Mouse (Mus musculus): ENCODE data around the gene Nfkbil1. TPM values are rescaled to one million over a fixed set of nuclear protein-coding genes. Genes with fewer than 3 reads are reported as not detected.

Gene Nfkbil1
- 1 to 10 TPM; 8.2 to 8.7 TPM for total RNA-seq (2021)

DNA sequence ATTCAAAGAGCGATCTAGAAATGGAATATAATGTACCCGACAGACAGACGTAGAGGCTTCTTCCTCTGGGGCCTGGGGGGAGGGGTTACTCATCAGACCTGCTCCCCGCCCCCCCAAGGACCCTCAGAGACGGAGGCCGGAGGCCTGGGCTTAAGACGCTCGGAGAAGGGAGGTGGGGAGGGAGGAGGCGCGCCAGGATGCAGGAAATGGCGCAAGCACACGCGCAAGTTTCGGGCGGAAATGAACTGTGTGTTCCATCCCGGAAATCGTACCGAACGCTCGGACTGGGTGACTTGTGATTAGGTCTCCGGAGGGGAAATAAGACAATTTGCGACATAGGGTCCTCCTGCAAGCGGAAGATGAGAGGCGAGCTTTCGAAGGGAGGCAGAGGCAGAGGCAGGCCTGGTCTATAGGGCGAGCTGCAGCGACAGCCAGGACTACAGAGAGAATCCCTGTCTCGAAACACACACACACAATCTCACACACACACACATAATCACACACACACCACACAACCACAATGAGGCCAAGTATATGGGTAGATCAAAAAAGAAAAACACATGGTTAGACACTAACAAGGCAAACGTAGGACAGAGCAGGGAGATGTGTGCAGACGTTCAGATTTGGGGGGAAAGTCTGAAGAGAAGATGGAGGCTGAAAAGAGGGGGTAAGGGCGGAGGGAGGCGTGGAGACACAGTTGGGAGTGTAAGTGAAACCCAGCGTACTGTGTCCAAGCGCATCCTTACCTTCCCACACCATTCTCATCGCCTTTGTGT, at the start of gene Nfkbil1:
Nfkbil1 (minus strand) TSS at position 179 of the 776 bp plus-strand sequence.
- intact Hi-C loops (cut with DNase I) = loop anchor here (5.0 to 10.0 kb wide), 3 partner anchors 114 to 234 kb away; partner anchors contain the start of genes Csnk2b, Gpank1, Sapcd1 and Vars
- DNase-seq (ENCODE audit: low spot score) = peak; percentile 86

DNA sequence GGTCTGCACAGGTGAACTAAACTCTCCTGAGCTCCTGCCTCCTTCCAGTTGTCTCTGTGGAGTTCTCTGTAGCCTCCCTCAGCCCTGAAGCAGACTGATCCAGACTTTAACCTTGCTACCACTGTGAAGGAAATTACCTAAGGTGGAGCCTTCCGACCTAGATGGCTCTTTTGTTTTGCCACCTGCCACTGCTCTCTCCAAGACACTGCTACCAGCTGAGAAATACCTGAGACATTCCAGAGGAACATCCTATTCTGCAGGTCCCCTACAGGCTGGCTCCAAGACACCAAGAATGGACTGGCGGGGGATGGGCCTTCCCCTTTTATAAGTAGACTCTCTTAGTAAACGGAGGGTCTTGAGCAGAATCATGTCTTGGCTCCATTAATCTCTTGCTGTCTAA, 44.7 kb upstream of the Nfkbil1 start:
- DNase-seq (ENCODE audit: low spot score) = no peak
- intact Hi-C loops (cut with DNase I) = no loop called here

DNA sequence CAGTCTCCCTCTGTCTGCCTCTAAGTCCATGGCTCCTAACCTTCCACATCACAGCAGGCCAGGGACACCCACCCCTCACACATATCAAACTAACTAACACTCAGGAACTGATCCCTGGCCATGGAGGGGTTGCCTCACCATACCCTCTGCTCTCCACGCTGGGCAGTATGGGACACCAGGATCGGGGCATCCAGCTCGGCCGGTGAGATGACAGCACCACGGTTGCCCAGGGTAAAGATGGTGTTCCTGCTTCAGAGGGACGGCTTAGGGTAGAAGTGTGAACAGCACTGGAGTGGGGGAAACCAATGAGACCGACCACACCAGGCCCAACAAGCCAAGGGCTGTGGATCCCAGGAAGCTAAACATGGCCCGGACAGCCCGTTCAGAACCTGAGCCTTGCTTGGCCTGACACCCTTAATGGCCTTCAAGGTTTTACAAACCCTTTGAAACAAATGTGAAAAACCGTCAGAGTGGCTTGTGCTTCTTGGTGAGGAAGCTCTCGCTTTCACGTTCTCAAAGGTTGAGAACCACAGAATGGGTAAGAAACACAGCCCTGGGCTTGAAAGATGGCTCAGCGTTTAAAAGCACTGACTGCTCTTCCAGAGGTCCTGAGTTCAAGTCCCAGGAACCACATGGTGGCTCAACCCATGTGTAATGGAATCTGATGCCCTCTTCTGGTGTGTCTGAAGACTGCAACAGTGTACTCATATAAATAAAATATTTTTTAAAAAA, 43.5 kb upstream of the Nfkbil1 start:
- intact Hi-C loops (cut with DNase I) = loop anchor here (1.0 to 2.0 kb wide), 2 partner anchors 28 to 1318 kb away; no protein-coding TSS in a partner anchor

DNA sequence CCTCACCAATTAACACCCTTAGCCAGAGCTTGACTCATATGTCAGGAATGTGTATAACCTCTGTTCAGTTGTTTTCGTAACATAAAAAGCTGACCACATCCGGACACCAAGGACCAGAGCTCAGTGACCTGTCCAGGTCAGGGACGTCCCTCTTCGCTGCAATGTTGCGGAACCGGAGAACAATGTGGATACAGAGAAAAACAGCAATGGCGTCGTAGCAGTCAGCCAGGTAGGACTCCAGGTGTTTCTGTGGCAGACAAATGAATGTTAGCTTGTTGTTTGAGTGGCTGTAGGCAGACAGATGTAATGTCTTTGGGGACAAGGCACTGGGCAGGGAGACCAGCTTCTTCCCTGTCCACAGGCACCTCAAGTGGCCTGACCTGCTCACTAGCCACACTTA, 42.5 kb upstream of the Nfkbil1 start:
- DNase-seq (ENCODE audit: low spot score) = no peak
- intact Hi-C loops (cut with DNase I) = loop anchor here (1.0 to 2.0 kb wide), 2 partner anchors 29 to 1317 kb away; no protein-coding TSS in a partner anchor

More for the DNA sequence above, 43.5 kb upstream of the Nfkbil1 start:
- DNase-seq (ENCODE audit: low spot score) = no peak

DNA sequence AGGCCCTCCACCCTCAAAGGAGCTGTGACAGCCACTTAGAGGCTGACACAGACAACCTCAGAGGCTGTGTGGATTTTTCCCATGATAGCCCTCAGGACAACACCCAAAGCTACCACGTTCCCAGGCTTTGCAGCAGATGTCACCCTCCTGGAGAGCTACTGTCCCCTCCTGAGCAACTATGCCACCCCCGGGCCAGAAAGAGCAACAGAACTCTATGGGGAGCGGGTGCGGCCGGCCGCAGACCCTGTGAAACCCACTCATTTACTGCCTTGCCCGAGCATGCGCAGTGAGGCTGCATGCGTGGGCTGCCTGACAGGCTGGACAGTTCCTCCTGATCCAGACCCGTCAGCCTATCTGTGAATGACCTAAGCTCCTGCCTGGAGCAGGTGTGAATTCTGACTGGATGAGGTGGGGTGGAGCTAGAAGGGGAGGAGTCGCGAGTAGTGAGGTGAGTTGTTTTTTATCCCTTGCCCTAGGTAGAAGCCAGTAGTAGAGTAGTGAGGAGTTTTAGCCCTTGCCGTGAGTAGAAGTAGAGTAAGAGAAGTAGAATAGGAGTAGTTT, 40.8 kb upstream of the Nfkbil1 start:
- intact Hi-C loops (cut with DNase I) = no loop called here
- no peak for DNase-seq (ENCODE audit: low spot score)

DNA sequence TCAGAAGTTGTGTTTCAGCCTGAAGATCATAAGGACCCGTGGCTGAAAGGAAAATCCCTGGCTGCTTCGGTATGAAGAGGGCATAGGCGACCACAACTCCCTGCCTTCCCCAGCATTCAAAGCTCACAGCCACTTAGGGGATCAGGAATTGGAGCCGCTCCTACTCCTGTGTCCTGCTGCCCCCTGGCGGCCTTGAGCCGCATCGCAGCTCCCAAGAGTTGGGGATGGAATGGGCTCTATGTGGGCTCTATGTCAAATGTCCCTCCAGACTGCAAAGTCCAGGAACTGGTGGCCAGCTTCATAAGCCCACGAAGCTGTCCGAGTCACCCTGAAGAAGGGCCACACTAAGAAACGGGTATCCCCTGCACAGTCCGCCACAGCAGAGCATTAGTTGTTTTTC, 39.2 kb upstream of the Nfkbil1 start:
- DNase-seq (ENCODE audit: low spot score) = peak; percentile 68
- intact Hi-C loops (cut with DNase I) = loop anchor here (1.0 kb wide), 1 partner anchor 16 kb away; no protein-coding TSS in a partner anchor

DNA sequence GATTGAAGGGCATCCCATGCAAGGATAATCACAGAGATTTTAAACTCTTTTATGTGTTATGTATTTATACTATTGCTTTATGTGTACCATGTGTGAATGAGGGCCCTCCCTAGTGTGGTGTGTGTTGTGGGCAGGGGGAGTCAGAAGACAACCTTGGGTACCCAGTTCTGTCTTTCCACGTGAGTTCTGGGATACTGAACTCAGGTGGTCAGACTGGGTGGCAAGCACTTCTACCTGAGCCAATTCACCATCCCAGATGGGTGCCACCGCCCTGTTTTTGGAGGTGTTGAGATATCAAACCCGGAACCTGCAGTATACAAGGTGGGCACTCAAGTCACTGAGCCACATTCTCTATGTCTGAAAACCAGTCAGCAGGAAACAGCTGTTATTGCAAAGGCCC, 36.7 kb upstream of the Nfkbil1 start:
- intact Hi-C loops (cut with DNase I) = no loop called here
- no peak for DNase-seq (ENCODE audit: low spot score)

DNA sequence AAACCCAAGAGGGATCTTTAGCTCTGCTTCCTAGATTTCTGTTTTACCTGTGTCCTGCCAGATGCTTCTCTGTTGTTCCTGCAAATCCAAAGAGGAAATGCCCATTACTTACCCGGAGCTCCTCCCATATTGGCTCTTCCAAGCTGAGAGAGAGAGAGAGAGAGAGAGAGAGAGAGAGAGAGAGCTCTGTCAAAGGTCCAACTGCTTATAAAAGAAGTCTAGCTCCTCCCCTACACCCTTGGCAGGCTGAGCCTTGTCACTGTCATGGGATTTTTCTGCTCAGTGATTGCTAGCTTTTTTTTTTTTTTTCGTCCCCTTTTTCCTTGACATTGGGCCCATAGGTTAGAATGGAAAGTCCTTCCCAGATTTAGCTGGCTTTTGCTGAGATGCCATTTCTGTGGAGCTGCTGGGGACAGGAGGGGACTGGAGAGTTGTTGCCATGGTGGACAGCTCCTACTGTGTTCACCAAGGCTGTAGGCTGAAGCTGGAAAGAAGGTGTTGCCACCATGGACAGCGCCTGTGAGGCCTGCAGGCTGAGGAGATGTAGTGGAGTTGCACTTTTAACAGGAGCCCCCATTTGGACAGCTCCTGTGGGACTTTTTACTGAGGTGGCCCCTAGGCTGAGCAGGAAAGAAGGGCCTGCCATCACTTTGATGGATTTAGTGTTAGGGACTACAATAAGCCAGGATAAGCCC, 34.2 kb upstream of the Nfkbil1 start:
- DNase-seq (ENCODE audit: low spot score) = no peak
- intact Hi-C loops (cut with DNase I) = no loop called here

DNA sequence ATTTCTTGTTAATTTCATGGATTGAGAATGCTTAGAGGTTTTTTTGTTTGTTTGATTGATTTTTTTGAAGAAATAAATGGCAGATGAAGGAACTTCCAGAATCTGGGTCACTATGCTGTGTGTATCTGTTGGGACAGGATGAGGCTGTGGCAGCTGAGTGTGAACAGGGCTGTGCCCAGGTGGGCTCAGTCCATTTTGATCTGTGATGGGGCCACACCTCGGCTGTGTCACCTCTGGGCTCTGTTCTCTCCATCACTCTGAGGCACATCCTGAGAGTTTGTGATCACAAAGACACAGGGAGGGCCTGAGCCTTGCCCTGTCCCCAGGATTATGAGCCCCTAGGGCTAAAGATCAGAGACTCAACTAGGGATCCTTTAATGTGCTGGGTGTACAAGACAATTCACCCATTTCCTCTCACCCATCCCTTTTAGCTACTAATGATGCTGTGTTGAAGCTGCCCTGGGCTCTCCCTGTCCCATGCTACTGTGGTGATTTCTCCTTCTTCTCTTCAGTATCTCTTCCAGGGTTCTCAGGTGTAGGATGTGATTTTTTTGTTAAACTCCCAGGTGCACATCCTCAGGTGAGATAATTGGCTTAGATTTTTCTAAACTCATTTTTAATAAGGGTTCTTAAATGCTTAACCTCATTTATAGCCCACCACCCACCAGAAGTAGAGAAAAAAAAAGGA, 32.0 kb upstream of the Nfkbil1 start:
- no peak for DNase-seq (ENCODE audit: low spot score)
- intact Hi-C loops (cut with DNase I) = no loop called here

DNA sequence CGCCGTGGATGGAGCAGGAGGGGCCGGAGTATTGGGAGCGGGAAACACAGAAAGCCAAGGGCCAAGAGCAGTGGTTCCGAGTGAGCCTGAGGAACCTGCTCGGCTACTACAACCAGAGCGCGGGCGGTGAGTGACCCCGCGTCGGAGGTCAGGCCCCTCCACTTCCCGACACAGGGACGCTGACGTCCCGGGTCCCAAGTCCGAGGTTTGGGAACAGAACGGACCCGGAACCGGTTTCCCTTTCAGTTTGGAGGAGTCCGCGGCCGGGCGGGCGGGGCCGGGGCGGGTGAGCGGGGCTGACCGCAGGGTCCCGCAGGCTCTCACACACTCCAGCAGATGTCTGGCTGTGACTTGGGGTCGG, 27.9 kb upstream of the Nfkbil1 start:
- intact Hi-C loops (cut with DNase I) = no loop called here
- no peak for DNase-seq (ENCODE audit: low spot score)

DNA sequence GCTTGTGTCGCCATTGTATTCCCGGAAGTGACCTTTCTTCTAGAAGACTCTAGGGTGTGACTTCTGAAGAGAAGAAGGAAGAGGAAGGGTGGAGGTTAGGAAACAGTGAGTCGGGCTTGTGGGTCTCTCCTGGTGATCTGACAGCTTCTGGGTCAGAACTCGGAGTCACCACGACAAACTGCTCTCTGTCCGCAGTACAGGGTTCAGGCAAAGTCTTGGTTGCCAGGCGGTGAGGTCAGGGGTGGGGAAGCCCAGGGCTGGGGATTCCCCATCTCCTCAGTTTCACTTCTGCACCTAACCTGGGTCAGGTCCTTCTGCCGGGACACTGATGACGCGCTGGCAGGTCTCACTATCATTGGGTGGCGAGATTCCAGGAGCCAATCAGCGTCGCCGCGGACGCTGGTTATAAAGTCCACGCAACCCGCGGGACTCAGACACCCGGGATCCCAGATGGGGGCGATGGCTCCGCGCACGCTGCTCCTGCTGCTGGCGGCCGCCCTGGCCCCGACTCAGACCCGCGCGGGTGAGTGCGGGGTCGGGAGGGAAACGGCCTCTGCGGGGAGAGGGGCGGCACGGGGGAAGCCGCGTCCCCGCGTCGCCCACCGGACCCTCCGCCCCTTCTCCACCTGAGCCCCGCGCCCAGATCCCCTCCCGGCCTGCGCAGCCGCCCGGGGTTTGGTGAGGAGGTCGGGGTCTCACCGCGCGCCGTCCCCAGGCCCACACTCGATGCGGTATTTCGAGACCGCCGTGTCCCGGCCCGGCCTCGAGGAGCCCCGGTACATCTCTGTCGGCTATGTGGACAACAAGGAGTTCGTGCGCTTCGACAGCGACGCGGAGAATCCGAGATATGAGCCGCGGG, 27.3 kb upstream of the Nfkbil1 start, which contains the start of gene H2-D1:
H2-D1 (plus strand) TSS at position 67 of the 859 bp plus-strand sequence.
- intact Hi-C loops (cut with DNase I) = no loop called here
- peak; percentile 97 for DNase-seq (ENCODE audit: low spot score)

DNA sequence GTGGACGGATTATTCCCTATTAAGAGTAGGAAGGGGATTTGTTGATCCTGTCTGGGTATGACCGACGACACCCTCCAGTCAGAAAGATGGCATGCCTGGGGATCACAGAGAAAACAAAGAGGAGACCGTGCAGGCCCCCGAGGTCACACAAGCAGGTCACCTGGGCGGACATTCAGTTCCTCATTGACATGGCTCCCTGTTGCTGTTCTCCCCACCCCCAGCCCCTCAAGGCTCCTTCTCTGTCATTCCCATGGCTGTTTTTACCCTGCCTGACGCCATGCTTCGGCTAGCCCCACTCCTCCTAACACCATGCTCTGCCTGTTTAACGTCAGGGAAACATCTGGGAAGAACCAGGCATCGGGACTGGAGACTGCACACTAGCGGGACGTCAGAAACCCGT, 26.1 kb upstream of the Nfkbil1 start:
- intact Hi-C loops (cut with DNase I) = no loop called here
- no peak for DNase-seq (ENCODE audit: low spot score)

DNA sequence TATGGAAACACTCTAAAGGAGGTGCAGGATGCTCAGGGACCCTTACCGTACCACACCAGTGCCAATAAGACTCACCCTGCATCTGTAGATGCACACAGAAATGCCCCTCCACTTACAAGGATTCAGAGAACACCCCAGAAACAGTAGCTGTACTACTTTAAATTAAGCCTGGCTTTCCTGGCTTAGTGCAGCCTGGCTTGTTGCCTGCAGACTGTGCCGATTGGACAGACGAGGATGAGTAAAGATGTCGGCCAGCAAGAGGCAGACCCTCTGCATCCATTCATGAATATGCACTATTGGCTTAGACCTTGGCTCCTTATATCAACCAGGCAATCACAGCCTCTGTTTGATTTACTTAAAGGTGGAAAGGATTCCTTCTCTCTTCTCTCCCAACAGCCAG, 24.0 kb upstream of the Nfkbil1 start:
- intact Hi-C loops (cut with DNase I) = loop anchor here (5.0 kb wide), 1 partner anchor 33 kb away; no protein-coding TSS in a partner anchor
- DNase-seq (ENCODE audit: low spot score) = no peak

DNA sequence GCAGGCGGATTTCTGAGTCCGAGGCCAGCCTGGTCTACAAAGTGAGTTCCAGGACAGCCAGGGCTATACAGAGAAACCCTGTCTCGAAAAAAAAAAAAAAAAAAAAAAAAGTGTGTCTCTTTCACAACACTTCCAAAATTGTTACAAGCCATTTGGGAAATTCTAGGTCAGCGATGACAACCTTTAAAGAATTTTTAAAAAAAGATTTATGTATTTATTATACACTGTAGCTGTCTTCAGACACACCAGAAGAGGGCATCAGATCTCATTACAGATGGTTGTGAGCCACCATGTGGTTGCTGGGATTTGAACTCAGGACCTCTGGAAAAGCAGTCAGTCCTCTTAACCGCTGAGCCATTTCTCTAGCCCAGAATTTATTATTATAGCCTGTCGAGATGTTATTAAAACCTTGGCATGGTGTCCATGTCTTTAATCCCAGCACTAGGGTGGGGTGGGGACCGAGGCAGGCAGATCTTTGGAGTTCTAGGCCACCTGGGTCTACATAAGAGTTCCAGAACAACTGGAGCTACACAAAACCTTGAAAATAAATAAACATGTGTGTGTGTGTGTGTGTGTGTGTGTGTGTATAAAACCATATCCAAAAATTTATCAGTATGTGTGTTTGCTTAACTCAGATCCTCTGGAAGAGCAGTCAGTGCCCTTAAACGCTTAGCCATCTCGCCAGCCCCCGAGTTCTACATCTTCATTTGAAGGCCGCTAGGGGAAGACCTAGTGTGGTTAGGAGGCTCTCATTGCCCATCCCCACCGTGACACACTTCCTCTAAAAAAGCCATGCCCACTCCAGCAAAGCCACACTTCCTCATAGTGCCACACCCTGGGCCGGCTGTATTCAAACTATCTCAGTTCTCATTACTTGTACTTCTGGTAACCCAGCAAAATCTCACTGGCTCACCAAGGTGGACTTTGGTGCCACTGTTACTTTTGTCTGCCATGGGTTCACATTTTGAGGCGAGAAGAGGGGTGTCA, 23.2 kb upstream of the Nfkbil1 start:
- intact Hi-C loops (cut with DNase I) = loop anchor here (1.0 to 5.0 kb wide), 3 partner anchors 16 to 44 kb away; no protein-coding TSS in a partner anchor
- peak; percentile 60 for DNase-seq (ENCODE audit: low spot score)

DNA sequence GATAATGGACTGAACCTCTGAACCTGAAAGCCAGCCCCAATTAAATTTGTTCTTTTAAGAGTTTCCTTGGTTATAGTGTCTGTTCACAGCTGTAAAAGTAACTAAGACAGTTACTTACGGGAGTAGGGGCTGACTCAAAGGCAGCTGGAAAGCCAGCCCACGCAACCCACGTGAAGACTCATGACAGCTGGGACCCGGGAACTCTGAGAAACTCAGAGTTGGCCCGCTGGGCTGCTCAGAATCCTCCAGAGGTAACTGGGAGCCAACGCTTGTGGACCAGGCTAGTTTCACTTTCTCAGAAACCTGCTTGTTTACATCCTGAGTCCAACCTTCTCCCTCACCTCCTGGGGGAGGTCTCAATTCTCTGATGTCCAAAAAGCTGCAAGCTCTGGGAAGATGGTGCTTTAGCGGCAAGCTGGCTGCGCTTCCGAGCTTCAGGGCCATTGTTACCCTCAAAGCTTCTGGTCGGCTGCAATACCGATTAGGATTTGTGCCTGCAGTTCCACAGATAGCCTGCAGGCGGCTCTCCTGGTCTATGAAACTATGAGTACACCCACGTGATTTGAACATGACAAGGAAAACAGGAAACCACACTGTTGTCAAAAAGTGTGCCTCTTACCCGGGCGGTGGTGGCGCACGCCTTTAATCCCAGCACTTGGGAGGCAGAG, 22.4 kb upstream of the Nfkbil1 start:
- intact Hi-C loops (cut with DNase I) = loop anchor here (1.0 to 5.0 kb wide), 3 partner anchors 16 to 44 kb away; no protein-coding TSS in a partner anchor
- DNase-seq (ENCODE audit: low spot score) = peak; percentile 87

DNA sequence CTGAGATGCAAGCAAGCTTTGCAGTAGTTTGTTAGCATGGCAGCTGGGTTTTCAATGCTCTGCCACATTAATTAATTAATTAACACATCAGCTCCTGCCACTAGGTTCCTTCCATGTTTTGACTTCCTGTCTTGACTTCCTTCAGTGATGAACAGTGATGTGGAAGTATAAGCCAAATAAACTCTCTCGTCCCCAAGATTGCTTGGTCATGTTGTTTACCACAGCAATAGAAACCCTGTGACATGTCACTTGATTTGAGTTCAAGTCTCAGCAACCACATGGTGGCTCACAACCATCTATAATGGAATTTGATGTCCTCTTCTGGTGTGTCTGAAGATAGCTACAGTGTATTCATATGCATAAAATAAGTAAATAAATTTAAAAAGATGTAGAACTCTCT, 21.8 kb upstream of the Nfkbil1 start:
- intact Hi-C loops (cut with DNase I) = loop anchor here (5.0 kb wide), 1 partner anchor 35 kb away; no protein-coding TSS in a partner anchor
- DNase-seq (ENCODE audit: low spot score) = no peak

DNA sequence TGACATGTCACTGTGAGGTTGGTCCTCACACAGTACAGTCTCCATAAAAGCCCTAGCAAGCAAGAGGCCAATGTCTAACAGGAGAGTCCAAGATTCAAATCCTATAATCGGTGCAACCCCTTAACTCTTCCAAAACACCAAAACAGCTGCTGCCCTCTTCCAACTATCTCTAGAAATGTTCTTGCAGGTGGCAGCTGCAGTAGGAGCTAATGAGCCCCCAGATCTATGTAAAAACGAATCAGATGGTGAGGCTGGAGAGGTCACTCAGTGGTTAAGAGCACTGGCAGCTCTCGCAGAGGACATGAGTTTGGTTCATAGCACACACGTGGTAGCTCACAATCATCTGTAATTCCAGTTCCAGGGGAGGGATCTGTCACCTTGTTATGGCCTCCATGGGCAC, 20.1 kb upstream of the Nfkbil1 start:
- DNase-seq (ENCODE audit: low spot score) = no peak
- intact Hi-C loops (cut with DNase I) = loop anchor here (5.0 kb wide), 1 partner anchor 37 kb away; no protein-coding TSS in a partner anchor
